Mouse (Mus musculus): ENCODE results near the gene Gm7694.

Gm7694 gene

GRCm38 (mm10) chr1:170306232-170306631 lies at the start of gene Gm7694:
Gm7694 (minus strand) TSS chr1:170306332.
- no peak for DNase-seq

DNA sequence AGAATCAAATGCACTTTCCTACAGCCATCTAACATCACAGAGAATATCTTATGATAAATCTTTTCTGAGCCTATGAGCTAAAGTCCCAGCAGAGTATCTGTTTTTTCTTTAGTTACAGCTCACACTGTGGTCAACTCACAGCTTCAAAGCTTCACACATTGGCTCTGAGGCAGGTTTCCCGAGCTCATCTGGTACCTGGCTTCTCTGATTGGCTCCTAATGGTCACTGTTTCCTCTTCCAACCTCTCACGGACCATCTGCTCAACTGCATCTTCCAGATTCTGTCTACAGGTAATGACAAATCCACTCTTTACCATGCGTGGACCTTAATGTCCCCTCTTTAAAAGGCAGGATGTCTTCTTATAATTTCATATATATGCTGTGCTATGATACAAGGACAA lies 47.2 kb upstream of the Gm7694 start:
- DNase-seq: no peak

GRCm38 (mm10) chr1:170351080-170351479 lies 44.9 kb upstream of the Gm7694 start:
- no peak for DNase-seq

GRCm38 (mm10) chr1:170346266-170346665 lies 40.1 kb upstream of the Gm7694 start:
- DNase-seq: no peak

- DNase-seq: no peak
These were observed 37.8 kb upstream of the Gm7694 start for GRCm38 (mm10) chr1:170343906-170344305.

DNA sequence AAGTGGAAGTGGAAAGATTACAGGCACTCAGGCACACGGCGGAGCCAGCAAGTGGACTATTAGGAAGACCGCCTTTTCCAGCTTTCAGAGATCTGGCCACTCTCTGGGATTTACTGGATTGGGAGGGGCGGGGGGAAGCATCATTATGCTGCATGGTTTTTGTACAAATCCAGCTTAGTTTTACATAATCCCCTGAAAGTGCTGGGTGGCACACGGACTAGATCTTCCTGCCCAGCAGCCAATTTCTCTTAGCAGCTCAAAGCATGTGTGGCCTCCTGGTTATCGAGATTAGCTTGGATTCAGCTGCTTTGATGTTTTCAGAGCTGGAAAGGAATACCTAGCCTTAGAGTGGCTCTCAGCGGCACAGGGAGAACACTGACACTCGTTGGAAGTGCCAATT lies 36.9 kb upstream of the Gm7694 start:
- no peak for DNase-seq

GRCm38 (mm10) chr1:170339943-170340342 lies 33.8 kb upstream of the Gm7694 start:
- no peak for DNase-seq

DNA sequence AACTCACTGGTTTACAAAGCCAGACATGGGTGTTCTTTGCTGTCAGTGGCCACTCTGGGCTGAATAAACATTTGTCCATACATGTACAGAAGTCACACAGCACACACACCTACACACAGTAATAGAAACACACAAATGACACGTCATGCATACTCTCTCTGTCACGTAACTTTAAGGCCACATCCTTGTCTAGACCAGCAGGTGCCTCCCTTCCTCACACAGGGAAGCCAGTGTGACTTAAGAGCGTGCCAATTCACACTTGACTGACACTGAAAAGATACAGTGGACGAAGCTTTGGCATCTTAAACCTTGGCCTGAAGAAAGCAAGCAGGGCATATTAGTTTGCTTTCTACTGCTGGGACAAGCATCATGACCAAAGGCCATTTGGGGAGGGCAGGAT lies 26.6 kb upstream of the Gm7694 start:
- no peak for DNase-seq

- DNase-seq: no peak
These were observed 25.8 kb upstream of the Gm7694 start for GRCm38 (mm10) chr1:170331926-170332325.

DNA sequence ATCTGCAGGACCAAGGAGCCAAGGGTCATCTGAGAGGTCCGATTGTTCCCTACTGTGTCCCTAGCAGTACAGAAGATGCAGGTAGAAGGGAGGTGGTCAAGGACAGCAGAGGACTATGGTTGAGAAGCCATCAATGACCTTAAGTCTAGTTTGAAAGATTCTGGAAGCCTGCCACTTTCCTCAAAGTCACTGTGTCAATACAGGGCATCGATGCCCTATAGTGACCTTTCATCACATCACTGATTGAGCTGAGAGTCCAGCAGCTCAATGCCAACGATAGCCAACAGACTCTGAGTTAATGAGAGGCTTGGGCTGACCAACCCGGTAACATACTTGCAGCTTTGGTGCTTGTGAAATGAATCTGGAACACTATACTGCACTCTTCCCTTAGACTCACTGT lies 19.1 kb upstream of the Gm7694 start:
- DNase-seq: no peak

GRCm38 (mm10) chr1:170324312-170324711 lies 18.2 kb upstream of the Gm7694 start:
- no peak for DNase-seq

DNA sequence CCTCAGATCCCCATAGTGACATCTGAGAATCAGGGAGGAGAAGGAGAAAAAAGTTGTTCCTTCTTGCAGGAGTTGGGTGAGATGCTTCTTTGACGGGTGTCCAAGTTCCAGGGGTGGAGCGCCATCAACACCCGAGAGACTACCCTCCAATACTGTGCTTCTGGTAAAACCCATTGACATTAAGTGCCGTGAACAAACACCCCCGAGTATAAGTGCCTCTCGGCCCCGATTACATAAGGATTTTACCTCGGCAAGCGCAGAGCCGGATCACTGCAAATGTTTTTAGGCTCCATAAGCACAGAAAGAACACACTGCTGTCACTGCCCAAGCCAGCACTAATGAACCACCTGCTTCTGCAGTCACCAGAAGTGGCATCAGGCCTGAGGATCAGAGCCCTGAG lies 16.9 kb upstream of the Gm7694 start:
- no peak for DNase-seq

DNA sequence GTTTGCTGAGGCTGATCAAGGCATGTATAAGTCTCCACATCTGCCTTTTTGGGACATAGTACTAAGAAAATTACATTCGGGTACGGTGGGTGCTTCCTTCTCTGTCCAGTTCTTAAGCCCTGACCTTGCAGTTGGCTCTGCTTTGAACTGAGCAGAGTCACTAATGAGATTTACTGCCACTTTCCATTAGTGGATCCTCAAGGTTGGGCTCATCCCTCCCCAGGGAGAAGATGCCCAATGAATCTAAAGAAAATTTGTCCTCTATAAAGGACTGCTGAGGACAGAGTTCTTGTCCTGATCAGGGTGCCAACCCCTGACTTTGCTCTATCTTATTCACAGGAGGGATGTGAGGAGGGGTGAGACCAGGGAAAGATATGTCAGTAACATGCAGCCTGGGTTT lies 15.9 kb upstream of the Gm7694 start:
- no peak for DNase-seq

DNA sequence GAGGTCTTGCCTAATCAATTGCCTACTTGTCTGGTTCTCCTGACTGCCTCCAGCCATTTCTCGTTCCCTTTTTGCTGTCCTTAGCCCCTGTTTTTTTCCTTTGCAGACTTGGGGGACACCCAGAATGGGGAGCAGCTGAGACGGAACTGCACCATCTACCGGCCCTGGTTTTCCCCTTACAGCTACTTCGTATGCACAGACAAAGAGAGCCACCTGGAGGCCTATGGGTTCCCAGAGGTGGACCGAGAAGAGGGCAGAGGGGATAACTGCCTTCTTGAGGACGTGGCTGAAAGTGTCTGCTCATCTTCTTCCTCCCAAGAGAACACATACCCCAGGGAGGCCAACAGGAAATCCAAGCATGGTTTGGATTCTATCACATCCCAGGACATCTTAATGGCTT lies 5.3 kb upstream of the Gm7694 start:
- DNase-seq: no peak

- no peak for DNase-seq
These were observed 2.4 kb upstream of the Gm7694 start, which contains the start of gene Spata46 for GRCm38 (mm10) chr1:170308503-170308902. Spata46 (plus strand) TSS chr1:170308803.

- DNase-seq: no peak
These were observed 1.1 kb downstream of the Gm7694 start for GRCm38 (mm10) chr1:170305002-170305401.

- no peak for DNase-seq
These were observed 3.0 kb downstream of the Gm7694 start for GRCm38 (mm10) chr1:170303103-170303502.

DNA sequence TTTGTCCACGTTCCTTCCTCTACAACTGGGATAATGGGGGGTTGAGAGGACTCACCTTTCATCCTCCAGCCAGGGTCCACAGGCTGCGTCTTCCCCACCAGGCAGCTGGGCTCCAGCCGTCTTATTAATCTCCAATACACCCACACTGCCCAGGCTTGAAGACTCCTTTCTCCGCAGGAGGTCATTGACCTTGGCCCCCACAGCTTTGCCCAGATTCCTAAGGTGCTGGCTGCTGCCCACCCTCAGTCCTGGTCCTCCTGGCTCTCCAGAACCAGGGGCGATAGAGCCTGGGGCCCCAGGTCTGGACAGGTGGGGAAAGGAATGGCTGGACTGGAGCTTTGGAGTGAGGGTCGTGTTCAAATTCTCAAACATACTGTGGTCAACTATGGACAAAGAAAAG lies 3.7 kb downstream of the Gm7694 start:
- DNase-seq: no peak

DNA sequence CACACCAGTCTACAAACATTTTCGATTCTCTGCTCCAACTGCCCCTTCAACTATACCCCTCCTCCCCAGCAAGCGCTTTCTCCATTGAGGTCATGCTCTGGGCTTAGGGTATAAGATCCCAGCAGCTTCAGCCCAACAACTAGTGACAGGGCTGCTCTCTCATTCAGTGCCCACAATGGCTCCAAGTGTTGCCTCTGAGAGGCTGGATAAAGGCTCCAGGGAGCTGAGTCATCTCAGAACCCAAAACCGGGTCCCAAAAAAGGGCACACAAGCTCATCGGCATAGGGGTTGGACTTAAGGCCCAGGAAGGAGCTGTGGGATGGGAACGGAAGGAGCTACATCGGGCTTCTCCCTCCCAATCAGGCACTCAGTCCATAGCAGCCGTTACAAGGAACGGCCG lies 4.4 kb downstream of the Gm7694 start:
- no peak for DNase-seq

GRCm38 (mm10) chr1:170299496-170299895 lies 6.6 kb downstream of the Gm7694 start:
- no peak for DNase-seq

- DNase-seq: no peak
These were observed 11.2 kb downstream of the Gm7694 start for GRCm38 (mm10) chr1:170294786-170295570.

- DNase-seq: no peak
These were observed 12.9 kb downstream of the Gm7694 start for GRCm38 (mm10) chr1:170293257-170293656.

- DNase-seq: no peak
These were observed 13.7 kb downstream of the Gm7694 start for GRCm38 (mm10) chr1:170292239-170292951.

- no peak for DNase-seq
These were observed 23.6 kb downstream of the Gm7694 start for GRCm38 (mm10) chr1:170282415-170283129.

All from thymus, postnatal 14 days (tissue).